Mouse (Mus musculus) ES-Bruce4 (cell line): ENCODE measurements around the gene Loxl3.

ENCODE experiments used
- CTCF ChIP-seq: IDR thresholded peaks from one replicate; pipeline ENCODE4 v1.8.1; 2011; ENCODE audit warnings: low read depth, low read length
- EP300 ChIP-seq: IDR thresholded peaks from 2 replicates; pipeline ENCODE4 v1.6.1; 2011; ENCODE audit warnings: low read depth, low read length; ENCODE audit not compliant: insufficient read depth

DNA sequence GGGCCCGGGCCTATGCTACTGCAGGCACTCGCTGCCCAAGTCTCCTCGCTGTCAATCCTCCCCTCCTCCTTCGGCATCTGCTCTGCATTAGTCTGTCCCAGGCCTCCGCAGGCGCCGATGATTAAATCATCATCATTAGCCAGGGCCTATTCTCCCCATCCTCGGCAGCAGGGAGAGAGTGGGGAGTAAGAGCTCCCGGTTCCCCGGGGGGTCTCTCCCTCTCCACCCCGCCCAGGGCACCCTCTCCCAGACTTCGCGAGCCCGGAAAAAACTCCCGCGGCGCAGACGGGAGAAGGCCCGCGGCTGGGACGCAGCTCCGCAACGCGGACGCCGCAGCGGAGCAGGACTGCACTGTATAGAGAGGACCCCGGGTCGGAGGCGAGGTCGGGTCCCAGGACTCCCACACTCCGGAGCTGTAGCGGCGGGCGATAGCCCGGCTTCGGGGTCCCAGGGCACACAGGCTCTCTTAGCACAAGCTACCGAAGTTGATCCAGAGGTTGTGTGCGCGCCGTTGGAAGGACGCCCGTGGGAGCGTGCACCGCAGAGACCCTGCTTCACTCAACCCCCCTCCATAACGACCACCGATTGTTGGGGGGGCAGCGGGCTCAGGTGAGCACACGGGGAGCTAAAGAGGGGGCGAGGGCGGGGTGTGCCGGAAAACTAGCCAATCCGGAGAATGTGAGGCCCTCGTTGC is 43.8 kb downstream of the Loxl3 start, which contains the start of gene Pcgf1:
- TF ChIP-seq CTCF (no peak), EP300 (no peak)
